In the genomic region with DNA sequence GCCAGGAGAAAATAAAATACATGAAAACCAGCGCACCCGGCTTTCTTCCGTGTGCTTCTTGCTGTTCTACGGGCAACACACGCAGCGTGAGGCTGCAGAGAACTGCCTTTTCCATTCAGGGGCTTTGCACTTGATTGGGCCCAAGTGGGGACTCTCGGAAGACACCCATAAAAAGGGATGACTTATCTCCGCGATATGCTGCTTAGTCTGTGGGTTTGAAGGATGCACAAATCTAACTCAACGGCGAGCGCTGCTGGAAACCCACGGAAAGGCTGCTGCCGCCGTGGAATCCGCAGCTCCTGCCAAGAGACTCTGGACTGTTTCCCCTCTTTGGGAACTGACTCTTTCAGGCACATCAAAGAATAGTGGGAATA, we compare ENCODE assay signal across 9 mouse cellular contexts.
A peak's percentile ranks its signal among the peaks of the same experiment; 100 is the strongest.
DNase-seq lines count a peak whose midpoint lies in the region; ATAC-seq and TF ChIP-seq lines count a peak whose summit lies in the region.
"Had no signal": no experiment of that assay in that cellular context is flagged by ENCODE, and none has a peak within 500 bp of the region (broad histone marks: within the 10 kb centered on the region; RNA-seq: fewer than 3 reads in every experiment).

No protein-coding gene starts in this region.

- DNase-seq in embryonic facial prominence, embryonic 10.5 days (ENCODE audit: low spot score): no peak
- DNase-seq in layer of hippocampus, adult 11-12 months (ENCODE audit: low spot score): peak; percentile 45
- DNase-seq in midbrain, postnatal 0 days (ENCODE audit: low spot score): peak; percentile 33
- DNase-seq in embryo, embryonic 10 days (ENCODE audit: low spot score): no peak
- DNase-seq in liver, embryonic 11.5 days (ENCODE audit: low spot score): no peak
- DNase-seq in adrenal gland, postnatal 4 days (ENCODE audit: low spot score in 2 of 2): no peak

- H3K4me1 ChIP-seq in embryonic facial prominence, embryonic 13.5 days: peaks cover 12% of the 10 kb centered on the region
- H3K4me1 ChIP-seq in embryonic facial prominence, embryonic 10.5 days: peaks cover 2% of the 10 kb centered on the region; the same call in 1 of the 2 replicates
- no peaks in the 10 kb centered on the region for H3K4me1 ChIP-seq in embryonic facial prominence, embryonic 15.5 days
- H3K4me1 ChIP-seq in midbrain, postnatal 0 days (ENCODE audit: insufficient read depth, low read length): peaks cover 3% of the 10 kb centered on the region; the same call in 1 of the 2 replicates
- H3K4me1 ChIP-seq in liver, embryonic 11.5 days (replicated peaks; ENCODE audit: control insufficient read depth, insufficient read depth, low read length): no peaks in the 10 kb centered on the region

- no peak for TF ChIP-seq CTCF in midbrain, postnatal 0 days (IDR thresholded peaks at IDR 0.05)

- peak overlapping the region; percentile 27 for H3K4me2 ChIP-seq in embryonic facial prominence, embryonic 13.5 days
- H3K4me2 ChIP-seq in embryonic facial prominence, embryonic 15.5 days (replicated peaks): peak overlapping the region; percentile 30; the same call in 1 of the 2 replicates
- H3K4me2 ChIP-seq in midbrain, postnatal 0 days (ENCODE audit: low read depth, low read length, poor library complexity, severe bottlenecking): peak overlapping the region; percentile 52
- H3K4me2 ChIP-seq in liver, embryonic 11.5 days: no peak overlapping the region
- H3K4me2 ChIP-seq: limb, embryonic 12.5 days had no signal

- no peak for ATAC-seq in embryonic facial prominence, embryonic 13.5 days (ENCODE audit: insufficient number of reproducible peaks, insufficient read depth, low FRiP score, low TSS enrichment, low read depth)
- no peak for ATAC-seq in embryonic facial prominence, embryonic 15.5 days (ENCODE audit: insufficient number of reproducible peaks, low FRiP score, low TSS enrichment, low read depth)
- ATAC-seq in midbrain, postnatal 0 days (ENCODE audit: low FRiP score): 0 out of 2 replicates have a peak, but pooled peaks have one; percentile 35
- ATAC-seq in liver, embryonic 11.5 days (replicated peaks; ENCODE audit: low FRiP score): no peak

- no peak overlapping the region for H3K9ac ChIP-seq in embryonic facial prominence, embryonic 13.5 days
- H3K9ac ChIP-seq in embryonic facial prominence, embryonic 15.5 days: no peak overlapping the region
- H3K9ac ChIP-seq in midbrain, postnatal 0 days (replicated peaks; ENCODE audit: low read length, poor library complexity, severe bottlenecking): peak overlapping the region; percentile 36
- H3K9ac ChIP-seq in liver, embryonic 11.5 days (ENCODE audit: low read depth, low read length): no peak overlapping the region
- H3K9ac ChIP-seq: limb, embryonic 12.5 days had no signal

- no peaks in the 10 kb centered on the region for H3K27me3 ChIP-seq in embryonic facial prominence, embryonic 13.5 days
- no peaks in the 10 kb centered on the region for H3K27me3 ChIP-seq in embryonic facial prominence, embryonic 10.5 days (replicated peaks; ENCODE audit: low read depth, poor library complexity, severe bottlenecking)
- no peaks in the 10 kb centered on the region for H3K27me3 ChIP-seq in embryonic facial prominence, embryonic 15.5 days
- no peaks in the 10 kb centered on the region for H3K27me3 ChIP-seq in midbrain, postnatal 0 days (ENCODE audit: insufficient read depth, low read length)
- H3K27me3 ChIP-seq in liver, embryonic 11.5 days (replicated peaks; ENCODE audit: control insufficient read depth, insufficient read depth, low read length): no peaks in the 10 kb centered on the region
- H3K27me3 ChIP-seq: limb, embryonic 12.5 days had no signal

- H3K9me3 ChIP-seq in embryonic facial prominence, embryonic 13.5 days: no peaks in the 10 kb centered on the region
- no peaks in the 10 kb centered on the region for H3K9me3 ChIP-seq in embryonic facial prominence, embryonic 10.5 days
- H3K9me3 ChIP-seq in embryonic facial prominence, embryonic 15.5 days (replicated peaks): no peaks in the 10 kb centered on the region
- no peaks in the 10 kb centered on the region for H3K9me3 ChIP-seq in midbrain, postnatal 0 days (ENCODE audit: low read length)
- no peaks in the 10 kb centered on the region for H3K9me3 ChIP-seq in liver, embryonic 11.5 days (ENCODE audit: control insufficient read depth, low read length)
- H3K9me3 ChIP-seq: limb, embryonic 12.5 days had no signal

- 74% methylated on average over 16 of the region's 16 CpGs for WGBS in embryonic facial prominence, embryonic 13.5 days
- 90% methylated on average over 16 of the region's 16 CpGs for WGBS in embryonic facial prominence, embryonic 10.5 days
- 61% methylated on average over 16 of the region's 16 CpGs for WGBS in embryonic facial prominence, embryonic 15.5 days
- WGBS in midbrain, postnatal 0 days: 26% methylated on average over 16 of the region's 16 CpGs
- 87% methylated on average over 16 of the region's 16 CpGs for WGBS in liver, embryonic 11.5 days

- peak overlapping the region; percentile 39; the same call in 1 of the 2 replicates for H3K27ac ChIP-seq in embryonic facial prominence, embryonic 13.5 days
- H3K27ac ChIP-seq in embryonic facial prominence, embryonic 10.5 days (replicated peaks): no peak overlapping the region
- H3K27ac ChIP-seq in embryonic facial prominence, embryonic 15.5 days (replicated peaks): peak overlapping the region; percentile 45
- H3K27ac ChIP-seq in midbrain, postnatal 0 days (ENCODE audit: low read depth, low read length): peak overlapping the region; percentile 74
- no peak overlapping the region for H3K27ac ChIP-seq in liver, embryonic 11.5 days (ENCODE audit: low read depth, low read length)
- H3K27ac ChIP-seq: limb, embryonic 12.5 days had no signal

- no peak overlapping the region for H3K4me3 ChIP-seq in embryonic facial prominence, embryonic 13.5 days
- H3K4me3 ChIP-seq in embryonic facial prominence, embryonic 10.5 days: no peak overlapping the region
- no peak overlapping the region for H3K4me3 ChIP-seq in embryonic facial prominence, embryonic 15.5 days (replicated peaks)
- H3K4me3 ChIP-seq in midbrain, postnatal 0 days (ENCODE audit: low read depth, low read length): peak overlapping the region; percentile 30
- H3K4me3 ChIP-seq in liver, embryonic 11.5 days (ENCODE audit: low read depth, low read length): no peak overlapping the region
- H3K4me3 ChIP-seq: limb, embryonic 12.5 days had no signal

- no peaks in the 10 kb centered on the region for H3K36me3 ChIP-seq in embryonic facial prominence, embryonic 13.5 days
- H3K36me3 ChIP-seq in embryonic facial prominence, embryonic 10.5 days (replicated peaks): no peaks in the 10 kb centered on the region
- no peaks in the 10 kb centered on the region for H3K36me3 ChIP-seq in embryonic facial prominence, embryonic 15.5 days
- no peaks in the 10 kb centered on the region for H3K36me3 ChIP-seq in midbrain, postnatal 0 days (ENCODE audit: insufficient read depth, low read length)
- no peaks in the 10 kb centered on the region for H3K36me3 ChIP-seq in liver, embryonic 11.5 days (ENCODE audit: control insufficient read depth, insufficient read depth, low read length)
- H3K36me3 ChIP-seq: limb, embryonic 12.5 days had no signal

Comparison
In these comparisons a context has a peak if more than half of its experiments do, and no peak if none do; other contexts are left out.
1. H3K27ac ChIP-seq: peak in embryonic facial prominence, embryonic 13.5 days (single experiment), embryonic facial prominence, embryonic 15.5 days (single experiment) and midbrain, postnatal 0 days (single experiment); none in embryonic facial prominence, embryonic 10.5 days (single experiment) and liver, embryonic 11.5 days (single experiment).
2. DNase-seq: peak in layer of hippocampus, adult 11-12 months (single experiment) and midbrain, postnatal 0 days (single experiment); none in embryonic facial prominence, embryonic 10.5 days (single experiment), embryo, embryonic 10 days (single experiment), liver, embryonic 11.5 days (single experiment) and adrenal gland, postnatal 4 days (0 of 2).